7 mouse cellular contexts compared by ENCODE assay signal in genomic region chr12:69360997-69361899, GRCm38 (mm10). TPM values are rescaled to one million over a fixed set of nuclear protein-coding genes. Genes with fewer than 3 reads are reported as not detected.
DNase-seq lines count a peak whose midpoint lies in the region; ATAC-seq lines count a peak whose summit lies in the region.
"Not testable (repeated sequence)": the region's sequence is repeated elsewhere in the genome, so short reads cannot be mapped to it uniquely, and the experiment has no call there.

No protein-coding gene starts in this region.

- H3K4me3 ChIP-seq in intestine, embryonic 15.5 days (replicated peaks), result peak overlapping the region; percentile 42
- H3K4me3 ChIP-seq in midbrain, embryonic 10.5 days, result peak overlapping the region; percentile 67

- H3K27ac ChIP-seq in intestine, embryonic 15.5 days, result peak overlapping the region; percentile 93
- peak overlapping the region; percentile 86 for H3K27ac ChIP-seq in midbrain, embryonic 10.5 days (replicated peaks)

- H3K4me2 ChIP-seq in intestine, embryonic 15.5 days (replicated peaks), result peak overlapping the region; percentile 67

- not testable (repeated sequence) for H3K27me3 ChIP-seq in intestine, embryonic 15.5 days (replicated peaks); midbrain, embryonic 10.5 days (ENCODE audit: low read depth, poor library complexity, severe bottlenecking)

- intact Hi-C loops in gastrocnemius, postnatal 36 days (cut with DNase I); left cerebral cortex, postnatal 25 days (cut with DNase I): not testable (repeated sequence)

- ATAC-seq in intestine, embryonic 15.5 days, result peak; percentile 96

- not testable (repeated sequence) for H3K9me3 ChIP-seq in intestine, embryonic 15.5 days; midbrain, embryonic 10.5 days (replicated peaks)

- H3K4me1 ChIP-seq in intestine, embryonic 15.5 days (replicated peaks), result not testable (repeated sequence)
- peaks cover 24% of the 10 kb centered on the region for H3K4me1 ChIP-seq in midbrain, embryonic 10.5 days

- under 1% methylated on average over 41 of the region's 50 CpGs for WGBS in intestine, embryonic 15.5 days
- under 1% methylated on average over 42 of the region's 50 CpGs for WGBS in midbrain, embryonic 10.5 days

- peak; percentile 100 for DNase-seq in adrenal gland, adult 18-20 months (ENCODE audit: low spot score in 2 of 2)
- peak; percentile 97 for DNase-seq in embryo, embryonic 11 days
- peak; percentile 98 to 99 for DNase-seq in gastrocnemius, postnatal 36 days
- DNase-seq in left cerebral cortex, postnatal 25 days (ENCODE audit: low spot score in 2 of 2), result peak; percentile 98 to 99
- DNase-seq in midbrain, embryonic 10.5 days (ENCODE audit: low spot score), result peak; percentile 99
- DNase-seq in right cerebral cortex, postnatal 4 days, result peak; percentile 98

- H3K36me3 ChIP-seq in intestine, embryonic 15.5 days; midbrain, embryonic 10.5 days: not testable (repeated sequence)

- peak overlapping the region; percentile 58 for H3K9ac ChIP-seq in intestine, embryonic 15.5 days

RNA-seq across cellular contexts. Expression of gene Nemf, which starts 4.3 kb away (rescaled TPM):
- total RNA-seq in adrenal gland, adult 18-20 months (2021), result 10 to 100 TPM; 40.3 to 48.6 TPM
- 10 to 100 TPM; 15.9 to 21.6 TPM for total RNA-seq in gastrocnemius, postnatal 36 days (2021)
- 71.6 and 71.8 TPM in 2 replicates for polyA plus RNA-seq in intestine, embryonic 15.5 days (2015; fragmentation: Nextera tagmentation; extraction: Ambion mirVana)
- 10 to 100 TPM; 46.0 to 46.6 TPM for total RNA-seq in left cerebral cortex, postnatal 25 days (2021)
- polyA plus RNA-seq in midbrain, embryonic 10.5 days (2016; fragmentation: Nextera tagmentation; extraction: Ambion mirVana), result 96.6 and 97.2 TPM in 2 replicates

RNA-seq across cellular contexts. Expression of gene Arf6, which starts 10.7 kb away (rescaled TPM):
- 100 to 1,000 TPM; 117 to 135 TPM for total RNA-seq in adrenal gland, adult 18-20 months (2021)
- total RNA-seq in gastrocnemius, postnatal 36 days (2021), result 10 to 100 TPM; 18.3 to 20.9 TPM
- 49.5 and 54.9 TPM in 2 replicates for polyA plus RNA-seq in intestine, embryonic 15.5 days (2015; fragmentation: Nextera tagmentation; extraction: Ambion mirVana)
- 10 to 100 TPM; 52.8 to 58.2 TPM for total RNA-seq in left cerebral cortex, postnatal 25 days (2021)
- polyA plus RNA-seq in midbrain, embryonic 10.5 days (2016; fragmentation: Nextera tagmentation; extraction: Ambion mirVana), result 32.2 and 34.4 TPM in 2 replicates

RNA-seq across cellular contexts. Expression of gene Gm9887, which starts 11.0 kb away (rescaled TPM):
- under 1 TPM; 0.70 to 0.89 TPM for total RNA-seq in adrenal gland, adult 18-20 months (2021)
- not detected for total RNA-seq in gastrocnemius, postnatal 36 days (2021)
- 1.7 and 2.0 TPM in 2 replicates for polyA plus RNA-seq in intestine, embryonic 15.5 days (2015; fragmentation: Nextera tagmentation; extraction: Ambion mirVana)
- total RNA-seq in left cerebral cortex, postnatal 25 days (2021), result 1 to 10 TPM in 1 of 2 experiments, under 1 TPM in 1; 0.96 to 1.5 TPM
- 1.2 and 1.3 TPM in 2 replicates for polyA plus RNA-seq in midbrain, embryonic 10.5 days (2016; fragmentation: Nextera tagmentation; extraction: Ambion mirVana)

Comparison
In these comparisons a context has a peak if more than half of its experiments do, and no peak if none do; other contexts are left out.
1. Peak in every context shown above with its lines: DNase-seq, ATAC-seq, H3K4me3 ChIP-seq and H3K27ac ChIP-seq.